Mouse (Mus musculus): ENCODE measurements around the gene Mgst2.

DNA sequence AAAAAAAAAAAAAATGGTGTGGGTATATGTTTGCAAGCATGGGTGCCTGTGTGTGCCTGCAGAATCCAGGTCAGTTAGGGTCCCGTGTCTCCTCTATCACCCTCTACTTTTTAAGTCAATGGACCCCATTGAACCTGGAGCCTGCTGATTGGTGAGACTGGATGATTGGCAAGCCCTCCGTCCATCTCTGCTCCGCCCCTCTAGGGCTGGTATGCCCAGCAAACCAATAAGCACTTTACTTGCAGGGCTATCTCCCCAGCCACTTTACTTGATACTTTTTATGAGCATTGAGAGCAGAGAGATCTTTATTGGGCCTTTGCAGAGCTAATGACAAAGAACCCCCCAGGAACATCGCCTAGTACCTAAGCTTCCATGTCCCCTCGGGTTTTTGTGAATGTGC is 54.3 kb downstream of the Mgst2 start:
- TF ChIP-seq CTCF (IDR thresholded peaks at IDR 0.05; ENCODE audit: insufficient read depth, low read depth, low read length): no peak
- TF ChIP-seq POLR2A (IDR thresholded peaks at IDR 0.05; ENCODE audit: insufficient read depth, low read depth, low read length): no peak
